Mouse (Mus musculus) urinary bladder, postnatal 14 days (tissue): ENCODE results near the gene Gars.

Source experiments
- DNase-seq: peaks from one replicate; pipeline ENCODE4 v3.0.0; 2021; ENCODE audit warnings: low spot score

Gars gene

GRCm38 (mm10) chr6:55037799-55038670, at the start of gene Gars:
Gene Gars, plus strand, starts transcription at chr6:55038007.
- peak; percentile 86 for DNase-seq

DNA sequence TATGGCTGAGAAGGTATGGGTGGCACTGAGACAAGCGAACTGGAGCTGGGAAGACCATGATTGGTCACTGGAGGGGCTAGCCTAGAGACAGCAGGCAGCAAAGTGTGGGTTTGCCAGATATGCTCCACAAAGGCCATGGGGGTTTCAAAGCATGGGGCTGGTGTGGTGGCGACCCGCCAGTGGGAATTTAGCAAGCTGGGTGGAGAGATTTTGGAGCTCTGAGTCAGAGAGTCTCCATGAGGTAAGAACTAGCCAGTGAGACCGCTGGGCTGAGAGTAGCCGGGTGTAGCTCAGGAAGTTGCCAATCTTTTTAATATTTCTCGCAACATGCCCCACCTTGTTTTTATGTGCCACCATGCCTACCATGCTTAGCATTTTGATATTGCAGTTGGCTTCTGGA, 49.7 kb upstream of the Gars start:
- no peak for DNase-seq

GRCm38 (mm10) chr6:54991189-54991588, 46.6 kb upstream of the Gars start:
- DNase-seq = no peak

DNA sequence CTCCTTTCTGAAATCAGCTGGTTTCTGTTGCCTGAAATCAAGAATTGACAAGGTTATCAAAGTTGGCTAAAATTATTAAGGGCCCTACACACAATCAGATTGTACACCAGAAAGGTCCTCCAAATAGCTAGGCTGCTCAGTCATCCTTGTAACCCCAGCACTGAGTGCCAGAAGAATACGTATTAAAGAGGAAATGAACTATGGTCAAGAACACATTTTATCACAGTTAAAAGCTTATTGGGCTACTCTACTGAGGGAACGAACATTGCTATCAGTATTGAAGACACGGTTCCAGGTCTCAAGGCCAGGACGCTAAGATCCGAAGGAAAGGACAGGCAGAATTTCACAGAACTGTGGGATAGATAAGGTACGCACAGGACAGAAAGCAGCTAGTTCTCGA, 45.7 kb upstream of the Gars start:
- DNase-seq = no peak

- peak; percentile 96 for DNase-seq
Observed at GRCm38 (mm10) chr6:54992734-54993260, 45.0 kb upstream of the Gars start, which contains the start of gene Ggct. Gene Ggct, minus strand, starts transcription at chr6:54992950.

DNA sequence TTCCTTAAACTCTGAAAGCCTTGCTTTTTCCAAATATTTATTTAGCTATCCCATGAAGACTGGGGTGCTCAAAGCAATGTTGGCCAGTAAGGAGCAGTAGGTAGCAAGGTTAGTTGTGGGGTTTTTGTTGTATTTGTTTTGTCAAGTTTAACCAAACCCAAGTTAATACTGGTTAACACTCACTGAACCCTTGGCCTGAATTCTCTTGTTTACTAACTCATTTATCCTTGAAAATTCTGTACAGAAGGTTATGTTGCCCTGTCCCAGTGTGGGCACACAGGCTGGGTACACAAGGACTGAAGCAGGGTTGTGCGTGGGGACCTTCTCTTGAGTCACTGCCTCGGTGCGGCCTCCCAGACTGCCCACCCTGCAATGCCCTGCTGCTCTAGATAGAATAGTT, 41.4 kb upstream of the Gars start:
- DNase-seq = no peak

DNA sequence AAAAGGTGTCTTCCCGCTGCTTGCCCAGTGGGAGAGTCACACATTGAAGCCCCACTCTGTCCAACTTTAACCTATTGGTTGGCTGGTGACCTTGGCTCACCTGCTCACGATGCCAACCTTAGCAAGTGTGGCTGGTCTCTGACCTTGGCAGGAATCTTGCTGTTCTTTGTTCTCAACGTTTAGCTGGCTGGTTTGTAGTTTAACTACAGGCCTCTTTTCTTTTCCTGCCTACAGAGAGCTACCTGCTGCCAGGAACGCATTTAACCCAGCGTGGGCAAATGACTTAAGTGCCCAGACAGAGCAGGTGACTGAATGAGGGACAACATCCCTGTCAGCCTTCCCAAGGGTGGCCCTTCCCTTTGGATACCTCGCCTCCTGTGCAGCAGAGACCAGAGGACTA, 40.1 kb upstream of the Gars start:
- DNase-seq = no peak

DNA sequence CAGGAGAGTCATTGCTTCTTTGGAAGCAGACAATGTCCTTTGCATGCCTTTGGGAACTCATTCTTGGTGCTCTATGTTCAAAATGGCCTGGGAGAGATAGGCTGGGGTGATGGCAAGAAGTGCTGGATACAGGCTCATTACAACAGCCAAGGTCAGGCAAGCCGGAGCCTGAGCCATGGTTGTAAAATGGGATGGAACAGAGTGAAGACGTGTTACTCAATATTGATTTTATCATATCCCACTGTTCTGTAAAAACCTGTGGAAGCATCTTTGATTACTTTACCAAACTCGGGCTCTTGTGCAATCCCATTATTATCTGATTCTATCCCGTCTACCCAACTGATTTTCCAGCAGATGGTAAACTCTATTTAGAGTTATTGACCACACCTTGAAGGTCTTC, 36.5 kb upstream of the Gars start:
- no peak for DNase-seq

- DNase-seq = no peak
Observed at GRCm38 (mm10) chr6:55002438-55002837, 35.4 kb upstream of the Gars start.

DNA sequence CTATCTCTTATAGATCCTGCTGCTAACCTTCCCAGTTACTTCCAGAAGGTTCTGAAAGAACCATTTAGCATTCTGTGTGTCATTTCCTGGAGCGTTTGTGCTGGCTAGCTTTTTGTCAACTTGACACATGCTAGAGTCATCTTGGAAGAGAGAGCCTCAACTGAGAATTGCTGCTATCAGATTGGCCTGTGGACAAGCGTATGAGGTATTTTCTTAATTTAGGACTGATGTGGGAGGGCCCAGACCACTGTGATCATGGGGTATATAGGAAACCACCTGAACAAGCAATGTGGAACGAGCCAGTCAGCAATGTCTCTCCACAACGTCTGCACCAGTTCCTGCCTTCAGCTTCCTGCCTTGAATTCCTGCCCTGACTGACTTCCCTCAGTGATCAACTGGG, 34.2 kb upstream of the Gars start:
- no peak for DNase-seq

DNA sequence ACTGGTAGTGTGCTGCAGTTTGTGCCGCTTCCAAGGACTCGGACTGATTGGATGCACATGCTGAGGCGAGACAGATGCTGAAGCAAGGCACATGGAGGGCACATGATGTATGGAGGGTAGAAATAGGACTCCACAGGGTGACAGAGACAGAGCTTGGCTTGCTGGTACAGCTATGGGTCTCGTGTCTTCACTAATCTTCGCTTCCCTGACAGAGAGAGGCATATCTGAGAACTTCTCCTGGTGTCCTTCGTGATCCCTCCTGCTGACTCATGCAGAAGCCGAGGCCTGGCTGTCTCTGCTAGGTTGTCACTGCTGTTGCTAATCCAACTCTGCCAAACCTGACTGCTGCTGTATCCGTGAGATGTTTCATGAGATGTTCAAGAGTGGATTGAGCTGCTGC, 29.4 kb upstream of the Gars start:
- no peak for DNase-seq

DNA sequence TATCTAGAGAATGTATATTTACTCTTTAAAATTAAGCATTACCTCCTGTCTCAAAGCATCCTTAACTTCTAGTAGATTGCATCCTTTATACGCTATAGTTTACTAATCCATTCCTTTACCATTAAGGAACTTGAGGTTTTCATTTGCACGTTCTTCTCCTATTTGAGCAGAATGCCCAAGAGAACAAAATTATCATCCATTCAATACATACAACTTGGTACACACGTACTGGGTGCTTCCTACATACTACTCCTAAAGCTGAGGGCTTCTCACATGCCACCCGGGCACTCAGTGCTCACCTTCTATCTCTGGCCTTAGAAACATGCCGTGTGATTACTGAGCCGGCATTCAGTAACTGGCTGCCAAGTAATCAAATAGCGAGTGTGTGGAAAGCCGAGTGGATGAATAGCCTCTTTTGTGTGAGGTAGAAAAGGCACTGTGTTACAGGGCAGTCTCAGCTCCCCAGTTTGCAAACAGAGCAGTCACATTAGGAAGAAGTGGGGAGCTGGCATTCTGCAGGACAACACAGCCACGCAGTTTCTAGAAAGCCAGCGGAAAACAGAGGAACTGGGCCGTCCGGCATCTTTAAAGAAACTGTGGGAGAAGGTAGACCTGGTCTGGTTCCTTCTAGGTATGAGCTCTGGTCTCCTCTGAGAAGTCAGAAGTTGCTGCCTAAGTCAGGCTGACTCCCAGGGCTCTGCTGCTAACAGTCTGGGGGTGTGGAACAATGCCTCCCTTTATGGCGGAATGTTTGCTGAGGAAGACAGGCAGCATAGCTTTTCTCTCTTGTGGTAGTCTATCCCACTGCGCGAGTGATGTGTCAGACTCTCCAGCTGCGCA, 28.2 kb upstream of the Gars start:
- no peak for DNase-seq

DNA sequence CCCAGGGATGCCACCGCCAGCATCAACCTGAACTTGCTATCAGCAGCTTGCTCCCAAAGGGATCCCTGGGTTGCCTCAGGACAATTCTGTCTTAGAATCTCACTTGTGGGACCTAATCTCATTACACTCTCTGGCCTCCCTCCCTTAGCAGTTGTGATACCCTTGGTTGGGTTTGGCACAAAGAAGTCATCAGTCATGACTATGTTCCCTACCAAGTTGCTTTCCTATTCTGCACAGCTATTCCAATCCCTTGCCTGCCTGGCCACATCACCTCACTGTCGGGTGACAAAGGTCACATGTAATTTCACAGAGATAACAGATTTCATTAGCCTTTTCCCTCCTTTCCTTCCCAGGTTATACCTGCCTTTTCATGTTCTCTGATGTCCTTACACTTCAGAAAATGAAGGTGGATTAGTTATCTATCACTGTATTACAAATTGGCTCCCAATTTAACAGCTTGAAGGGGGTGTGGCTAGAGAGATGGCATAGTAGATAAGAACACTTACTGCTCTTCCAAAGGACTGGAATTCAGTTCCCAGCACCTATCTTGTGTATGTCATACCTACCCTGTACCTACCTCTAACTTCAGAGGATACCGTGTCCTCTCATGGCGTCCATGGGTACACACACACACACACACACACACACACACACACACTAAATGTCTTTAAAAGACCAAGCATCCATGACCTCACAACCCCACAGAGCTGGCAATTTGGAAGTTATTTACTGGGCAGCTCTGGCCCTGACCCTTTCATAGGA, 27.3 kb upstream of the Gars start:
- no peak for DNase-seq

DNA sequence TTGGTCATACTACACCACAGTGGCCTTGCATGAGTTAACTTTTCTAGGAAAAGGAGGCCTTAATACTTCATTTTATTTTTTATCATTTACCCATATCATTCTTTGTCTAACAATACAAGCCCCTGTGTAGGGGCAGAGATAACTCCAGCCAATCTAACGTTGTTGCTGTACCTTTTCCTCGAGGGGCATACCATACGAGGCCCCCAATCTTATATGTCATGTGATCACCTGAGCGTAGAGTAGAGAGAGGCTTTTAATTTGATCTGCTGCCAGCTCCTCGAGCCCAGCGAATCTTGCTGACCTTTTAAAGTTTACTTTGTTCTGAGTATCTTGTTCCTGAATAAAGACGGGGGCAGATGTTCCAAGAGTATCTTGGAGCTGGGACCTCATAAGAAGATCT, 25.3 kb upstream of the Gars start:
- no peak for DNase-seq

GRCm38 (mm10) chr6:55014184-55014583, 23.6 kb upstream of the Gars start:
- DNase-seq = no peak

GRCm38 (mm10) chr6:55016236-55016635, 21.6 kb upstream of the Gars start:
- DNase-seq = peak; percentile 64

DNA sequence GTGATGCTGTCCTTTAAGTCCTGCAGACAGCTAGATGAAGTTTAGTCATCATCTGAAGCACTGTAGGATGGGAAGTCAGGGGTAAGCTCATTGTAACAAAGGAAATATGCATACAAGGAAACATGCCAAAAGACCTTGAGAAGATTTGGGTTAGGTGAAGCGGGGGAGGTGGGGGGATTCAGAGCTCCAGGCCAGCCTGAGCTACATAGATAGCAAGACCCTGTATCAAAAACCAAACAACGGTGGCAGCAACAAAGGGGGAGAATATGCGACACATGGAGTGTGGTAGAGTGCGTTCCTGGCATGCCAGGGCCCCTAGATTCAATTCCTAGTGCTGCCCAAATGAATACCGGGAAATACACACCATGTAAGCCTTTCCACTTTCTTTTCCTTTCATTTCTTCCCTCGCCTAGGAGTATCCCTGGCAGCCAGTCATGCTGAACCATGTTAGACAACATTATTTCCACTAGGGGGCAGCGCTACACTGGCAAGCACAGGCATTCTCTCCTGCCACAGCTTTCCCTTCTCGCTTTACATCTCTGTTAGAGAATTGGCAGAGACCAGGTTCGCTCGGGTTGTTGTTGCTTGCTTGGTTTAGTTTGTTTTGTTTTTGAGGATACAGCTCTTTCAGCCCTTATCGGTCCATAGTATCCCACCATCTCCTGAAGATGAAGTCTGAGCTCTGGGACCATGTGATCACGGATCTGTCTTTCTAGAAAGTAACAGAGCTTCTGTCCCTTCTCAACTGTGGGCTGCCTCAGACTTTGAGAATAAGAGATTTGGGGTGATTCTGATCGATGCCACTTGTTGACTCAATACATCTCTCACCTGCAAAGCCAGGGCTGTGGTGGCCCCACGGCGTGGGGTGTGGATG, 20.9 kb upstream of the Gars start:
- peak; percentile 67 for DNase-seq

DNA sequence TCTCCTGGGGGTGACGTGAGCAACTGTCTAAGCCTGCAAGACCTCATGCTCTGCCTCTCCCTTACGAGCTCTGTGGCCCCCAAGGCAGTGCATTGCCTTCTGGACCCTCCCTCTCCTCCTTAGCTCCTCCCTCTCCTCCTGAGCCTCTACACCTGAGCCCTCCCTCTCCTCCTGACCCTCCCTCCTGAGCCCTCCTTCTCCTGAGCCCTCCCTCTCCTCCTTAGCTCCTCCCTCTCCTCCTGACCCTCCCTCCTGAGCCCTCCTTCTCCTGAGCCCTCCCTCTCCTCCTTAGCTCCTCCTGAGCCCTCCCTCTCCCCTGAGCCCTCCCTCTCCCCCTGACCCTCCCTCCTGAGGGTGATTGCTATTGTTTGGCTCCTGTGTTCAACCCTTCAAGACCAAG, 19.4 kb upstream of the Gars start:
- DNase-seq = no peak

- DNase-seq = no peak
Observed at GRCm38 (mm10) chr6:55021806-55022205, 16.0 kb upstream of the Gars start.

GRCm38 (mm10) chr6:55027642-55028041, 10.2 kb upstream of the Gars start:
- no peak for DNase-seq

GRCm38 (mm10) chr6:55036731-55037130, 1.1 kb upstream of the Gars start:
- DNase-seq = no peak
